ENCODE assay signal across 9 mouse cellular contexts in genomic region chr10:106585476-106586080, GRCm38 (mm10).
DNase-seq lines count a peak whose midpoint lies in the region; ATAC-seq and TF ChIP-seq lines count a peak whose summit lies in the region.
"Had no signal": no experiment of that assay in that cellular context is flagged by ENCODE, and none has a peak within 500 bp of the region (broad histone marks: within the 10 kb centered on the region; RNA-seq: fewer than 3 reads in every experiment).

No protein-coding gene starts in this region.

- no peaks in the 10 kb centered on the region for H3K36me3 ChIP-seq in stomach, embryonic 16.5 days (ENCODE audit: control insufficient read depth, insufficient read depth, low read length)
- no peaks in the 10 kb centered on the region for H3K36me3 ChIP-seq in thymus, adult 2 months (ENCODE audit: control insufficient read depth, insufficient read depth, low read length)
- H3K36me3 ChIP-seq: liver, embryonic 15.5 days had no signal

- TF ChIP-seq POLR2A in lung, adult 2 months (IDR thresholded peaks at IDR 0.05; ENCODE audit: borderline replicate concordance, extremely low read depth, low read depth, low read length): no peak
- no peak for TF ChIP-seq POLR2A in thymus, adult 2 months (IDR thresholded peaks at IDR 0.05; ENCODE audit: control insufficient read depth, extremely low read depth, insufficient read depth, low read length, poor library complexity)

- no peak overlapping the region for H3K27ac ChIP-seq in stomach, embryonic 16.5 days (ENCODE audit: low read length)
- no peak overlapping the region for H3K27ac ChIP-seq in thymus, adult 2 months (ENCODE audit: control insufficient read depth, insufficient read depth, low read length)
- H3K27ac ChIP-seq: liver, embryonic 15.5 days had no signal

- peak; percentile 30 to 74 for DNase-seq in layer of hippocampus, adult 18-20 months (ENCODE audit: low spot score in 2 of 2)
- no peak for DNase-seq in layer of hippocampus, adult 8-10 months (ENCODE audit: low spot score in 2 of 2)
- DNase-seq in MEL-GATA-1-ER (ENCODE audit: extremely low read depth, low read depth): peak; percentile 53
- peak; percentile 44 for DNase-seq in cerebellum, adult 9-11 months
- DNase-seq in lung, adult 2 months: no peak
- no peak for DNase-seq in thymus, adult 2 months

- no peaks in the 10 kb centered on the region for H3K4me1 ChIP-seq in lung, adult 2 months (ENCODE audit: control insufficient read depth, insufficient read depth, low read length)
- no peaks in the 10 kb centered on the region for H3K4me1 ChIP-seq in stomach, embryonic 16.5 days (ENCODE audit: control insufficient read depth, insufficient read depth, low read length)
- no peaks in the 10 kb centered on the region for H3K4me1 ChIP-seq in thymus, adult 2 months (replicated peaks; ENCODE audit: control insufficient read depth, insufficient read depth, low read length)
- H3K4me1 ChIP-seq: liver, embryonic 15.5 days had no signal

- no peaks in the 10 kb centered on the region for H3K9me3 ChIP-seq in stomach, embryonic 16.5 days (replicated peaks; ENCODE audit: control insufficient read depth, low read length)
- H3K9me3 ChIP-seq: liver, embryonic 15.5 days had no signal

- H3K4me3 ChIP-seq in lung, adult 2 months (replicated peaks; ENCODE audit: extremely low read depth, low read depth, low read length): no peak overlapping the region
- H3K4me3 ChIP-seq in stomach, embryonic 16.5 days (replicated peaks; ENCODE audit: low read length): no peak overlapping the region
- H3K4me3 ChIP-seq in thymus, adult 2 months (ENCODE audit: control insufficient read depth, insufficient read depth, low read length): no peak overlapping the region
- H3K4me3 ChIP-seq: liver, embryonic 15.5 days had no signal

- peak; percentile 84 to 90; a peak in 3 of 4 replicates for ATAC-seq in hematopoietic stem cell, adult 5-6 weeks (replicated peaks in 1 of 2; ENCODE audit: insufficient read depth in 1 of 2, low FRiP score in 2 of 2, low TSS enrichment in 1 of 2, low read depth in 1 of 2, poor library complexity in 2 of 2, severe bottlenecking in 2 of 2)
- ATAC-seq in stomach, embryonic 16.5 days (ENCODE audit: insufficient read depth, low FRiP score): peak; percentile 58; the same call in 1 of the 2 replicates

- H3K27me3 ChIP-seq in stomach, embryonic 16.5 days (ENCODE audit: control insufficient read depth, insufficient read depth, low read length): no peaks in the 10 kb centered on the region
- H3K27me3 ChIP-seq in thymus, adult 2 months (ENCODE audit: control insufficient read depth, insufficient read depth, low read length): no peaks in the 10 kb centered on the region
- H3K27me3 ChIP-seq: liver, embryonic 15.5 days had no signal

- no peak overlapping the region for H3K9ac ChIP-seq in stomach, embryonic 16.5 days (ENCODE audit: low read length)
- H3K9ac ChIP-seq: liver, embryonic 15.5 days had no signal

- 3% methylated on average over 4 of the region's 4 CpGs for WGBS in lung, adult 2 months
- WGBS in stomach, embryonic 16.5 days: 2% methylated on average over 4 of the region's 4 CpGs
- 2% methylated on average over 4 of the region's 4 CpGs for WGBS in thymus, adult 2 months

- H3K4me2 ChIP-seq in stomach, embryonic 16.5 days (ENCODE audit: low read depth, low read length): no peak overlapping the region
- H3K4me2 ChIP-seq: liver, embryonic 15.5 days had no signal

- TF ChIP-seq CTCF in lung, adult 2 months (IDR thresholded peaks at IDR 0.05; ENCODE audit: insufficient read depth, low read length): peak; percentile 18; the same call in 1 of the 2 replicates
- TF ChIP-seq CTCF in thymus, adult 2 months (IDR thresholded peaks at IDR 0.05; ENCODE audit: borderline replicate concordance, control insufficient read depth, extremely low read depth, insufficient read depth, low read length, poor library complexity): no peak

Comparison
In these comparisons a context has a peak if more than half of its experiments do, and no peak if none do; other contexts are left out.
1. DNase-seq: peak in layer of hippocampus, adult 18-20 months (2 of 2), MEL-GATA-1-ER (single experiment) and cerebellum, adult 9-11 months (single experiment); none in layer of hippocampus, adult 8-10 months (0 of 2), lung, adult 2 months (single experiment) and thymus, adult 2 months (single experiment).